Mouse (Mus musculus) CH12.LX (cell line): ENCODE results near the gene Crym. TPM values are rescaled to one million over a fixed set of nuclear protein-coding genes. Genes with fewer than 3 reads are reported as not detected.

Experiments
- DNase-seq: peaks from one replicate; pipeline ENCODE4 v3.0.0-alpha.2; 2013; ENCODE audit errors: extremely low read depth
- H3K27ac ChIP-seq: 2 replicates; pipeline ENCODE4 v1.5.1; 2012; ENCODE audit warnings: low read depth, mild to moderate bottlenecking, control low read depth, moderate library complexity; ENCODE audit not compliant: insufficient read depth
- H3K27me3 ChIP-seq: replicated peaks from 2 replicates; pipeline ENCODE3; 2012; ENCODE audit warnings: inconsistent platforms
- H3K36me3 ChIP-seq, 2 experiments: replicated peaks in 1 of 2; 2 replicates each; pipeline versions ENCODE3 to v1.6.1; 2012; ENCODE audit warnings: inconsistent platforms in 1 of 2, low read length in 1 of 2, mild to moderate bottlenecking in 1 of 2, mixed read lengths in 1 of 2, moderate library complexity in 1 of 2; ENCODE audit not compliant: control insufficient read depth in 1 of 2, insufficient read depth in 1 of 2
- H3K4me1 ChIP-seq, 2 experiments: 2 replicates each; pipeline ENCODE4 v1.6.1; 2012; ENCODE audit warnings: inconsistent platforms in 1 of 2, moderate library complexity in 1 of 2; ENCODE audit not compliant: insufficient read depth in 2 of 2, control insufficient read depth in 1 of 2
- H3K4me2 ChIP-seq: 2 replicates; pipeline ENCODE4 v1.6.1; 2012; ENCODE audit warnings: low read depth, mild to moderate bottlenecking, control low read depth; ENCODE audit not compliant: poor library complexity, insufficient read depth, severe bottlenecking
- H3K4me3 ChIP-seq, 3 experiments: fragments of 150-350 bp in 1 of 3; sonication (generic) in 1 of 3; replicated peaks in 1 of 3; 2 replicates each; pipeline versions ENCODE3 to v1.5.1; 2011 to 2012; ENCODE audit warnings: low read depth in 2 of 3, low read length in 2 of 3, mild to moderate bottlenecking in 2 of 3, moderate library complexity in 2 of 3, control low read depth in 1 of 3, improper control_type of control experiment in 1 of 3, inconsistent platforms in 1 of 3, mixed read lengths in 1 of 3; ENCODE audit not compliant: poor library complexity in 1 of 3
- H3K79me2 ChIP-seq: replicated peaks from 2 replicates; pipeline ENCODE4 v1.6.1; 2012; ENCODE audit warnings: mild to moderate bottlenecking, moderate library complexity; ENCODE audit not compliant: control insufficient read depth, poor library complexity, insufficient read depth, severe bottlenecking; ENCODE audit errors: extremely low read depth
- H3K9ac ChIP-seq: 2 replicates; pipeline ENCODE4 v1.6.1; 2012; ENCODE audit warnings: low read depth, mild to moderate bottlenecking, control low read depth, moderate library complexity; ENCODE audit not compliant: insufficient read depth
- H3K9me3 ChIP-seq: replicated peaks from 2 replicates; pipeline ENCODE3; 2012; ENCODE audit warnings: low read length, inconsistent platforms, mixed read lengths
- BHLHE40 ChIP-seq: IDR thresholded peaks from 2 replicates; pipeline ENCODE4 v1.6.1; 2011; ENCODE audit warnings: mild to moderate bottlenecking, low read depth, low read length, improper control_type of control experiment
- CTCF ChIP-seq, 2 experiments: IDR thresholded peaks in 1 of 2; conservative IDR thresholded peaks in 1 of 2; 2 replicates each; pipeline ENCODE4 v1.5.1; 2011 to 2012; ENCODE audit warnings: low read depth in 2 of 2, low read length in 2 of 2, improper control_type of control experiment in 1 of 2, inconsistent platforms in 1 of 2, mild to moderate bottlenecking in 1 of 2, moderate library complexity in 1 of 2
- ELF1 ChIP-seq: IDR thresholded peaks from 2 replicates; pipeline ENCODE4 v1.6.1; 2014; ENCODE audit warnings: low read depth, mild to moderate bottlenecking, inconsistent platforms, low read length, improper control_type of control experiment
- EP300 ChIP-seq: IDR thresholded peaks from 2 replicates; pipeline ENCODE4 v1.6.1; 2011; ENCODE audit warnings: low read length, improper control_type of control experiment
- ETS1 ChIP-seq: conservative IDR thresholded peaks from 2 replicates; pipeline ENCODE4 v1.6.1; 2012; ENCODE audit warnings: low read depth, mild to moderate bottlenecking, inconsistent platforms, low read length, improper control_type of control experiment, moderate library complexity
- GABPA ChIP-seq: IDR thresholded peaks from 2 replicates; pipeline ENCODE4 v1.6.1; 2012; ENCODE audit warnings: low read depth, low read length, improper control_type of control experiment, inconsistent platforms; ENCODE audit not compliant: insufficient replicate concordance
- HCFC1 ChIP-seq: IDR thresholded peaks from 2 replicates; pipeline ENCODE4 v1.6.1; 2012; ENCODE audit warnings: low read depth, mild to moderate bottlenecking, inconsistent platforms, low read length, improper control_type of control experiment
- IRF4 ChIP-seq: IDR thresholded peaks from 2 replicates; pipeline ENCODE4 v1.6.1; 2014; ENCODE audit warnings: low read depth, mild to moderate bottlenecking, inconsistent platforms, low read length, improper control_type of control experiment
- JUN ChIP-seq: IDR thresholded peaks from 2 replicates; pipeline ENCODE4 v1.6.1; 2011; ENCODE audit warnings: low read depth, mild to moderate bottlenecking, low read length, improper control_type of control experiment, moderate library complexity; ENCODE audit not compliant: insufficient read depth
- JUND ChIP-seq: conservative IDR thresholded peaks from 2 replicates; pipeline ENCODE4 v1.6.1; 2011; ENCODE audit warnings: low read depth, low read length, improper control_type of control experiment
- MAFK ChIP-seq: IDR thresholded peaks from 2 replicates; pipeline ENCODE4 v1.6.1; 2011; ENCODE audit warnings: low read length, improper control_type of control experiment; ENCODE audit not compliant: insufficient replicate concordance
- MEF2A ChIP-seq: IDR thresholded peaks from 2 replicates; pipeline ENCODE4 v1.6.1; 2014; ENCODE audit warnings: low read depth, mild to moderate bottlenecking, inconsistent platforms, low read length, improper control_type of control experiment, borderline replicate concordance
- MYC ChIP-seq: IDR thresholded peaks from 2 replicates; pipeline ENCODE4 v1.6.1; 2011; ENCODE audit warnings: low read depth, mild to moderate bottlenecking, improper control_type of control experiment, low read length
- NELFE ChIP-seq: IDR thresholded peaks from 2 replicates; pipeline ENCODE4 v1.6.1; 2011; ENCODE audit warnings: low read depth, low read length, improper control_type of control experiment
- POLR2A ChIP-seq: IDR thresholded peaks from 2 replicates; pipeline ENCODE4 v1.6.1; 2011; ENCODE audit warnings: low read depth, mild to moderate bottlenecking, improper control_type of control experiment, low read length
- POLR2AphosphoS2 ChIP-seq: IDR thresholded peaks from 2 replicates; pipeline ENCODE4 v1.6.1; 2011; ENCODE audit warnings: low read depth, low read length, improper control_type of control experiment
- RCOR1 ChIP-seq: conservative IDR thresholded peaks from 2 replicates; pipeline ENCODE4 v1.6.1; 2012; ENCODE audit warnings: low read depth, mild to moderate bottlenecking, inconsistent platforms, low read length, improper control_type of control experiment
- SMC3 ChIP-seq: IDR thresholded peaks from 2 replicates; pipeline ENCODE4 v1.6.1; 2011; ENCODE audit warnings: low read depth, low read length, improper control_type of control experiment
- TCF12 ChIP-seq: IDR thresholded peaks from 2 replicates; pipeline ENCODE4 v1.6.1; 2014; ENCODE audit warnings: low read depth, mild to moderate bottlenecking, inconsistent platforms, low read length, improper control_type of control experiment
- UBTF ChIP-seq: IDR thresholded peaks from 2 replicates; pipeline ENCODE4 v1.6.1; 2012; ENCODE audit warnings: low read depth, mild to moderate bottlenecking, inconsistent platforms, low read length, improper control_type of control experiment, moderate library complexity
- USF1 ChIP-seq: IDR thresholded peaks from 2 replicates; pipeline ENCODE4 v1.6.1; 2014; ENCODE audit warnings: low read depth, mild to moderate bottlenecking, inconsistent platforms, low read length, improper control_type of control experiment
- USF2 ChIP-seq: conservative IDR thresholded peaks from 2 replicates; pipeline ENCODE4 v1.6.1; 2011; ENCODE audit warnings: low read depth, low read length, improper control_type of control experiment
- ZMIZ1 ChIP-seq: IDR thresholded peaks from 2 replicates; pipeline ENCODE4 v1.6.1; 2012; ENCODE audit warnings: low read depth, mild to moderate bottlenecking, inconsistent platforms, low read length, improper control_type of control experiment
- ZNF384 ChIP-seq: IDR thresholded peaks from 2 replicates; pipeline ENCODE4 v1.6.1; 2012; ENCODE audit warnings: low read depth, low read length, improper control_type of control experiment, inconsistent platforms
- dilution Hi-C: fragments of 300-500 bp; cut with MboI; formaldehyde crosslinking; loops from 2 replicates; pipeline ENCODE4 v1.14.3; 2020; ENCODE audit warnings: low sequenced_read_pairs; ENCODE audit not compliant: extremely low pct_unique_long_range_greater_than_20kb, extremely low pct_ligation_motif_present
- in situ Hi-C: fragments of 300-500 bp; cut with MboI; formaldehyde crosslinking; loops from 3 replicates; pipeline ENCODE4 v1.14.3; 2019; ENCODE audit warnings: low sequenced_read_pairs, low pct_ligation_motif_present, low pct_unique_long_range_greater_than_20kb, mixed read lengths
- polyA plus RNA-seq: library from polyadenylated mRNA; unstranded; fragments of >175 nt; gene quantifications from 2 replicates; pipeline ENCODE4 v1.2.1, GENCODE M21; 2012; ENCODE audit warnings: low read depth; ENCODE audit not compliant: insufficient read length
- total RNA-seq, 2 experiments: library from RNA; depleted of rRNA; stranded (reverse); fragments of 300-350 nt in 1 of 2; fragments of >200 nt in 1 of 2; gene quantifications; 2 replicates each; pipeline ENCODE4 v1.2.3; 2012 to 2014

Gene Crym
- total and polyA plus RNA-seq, 3 experiments, result not detected

DNA sequence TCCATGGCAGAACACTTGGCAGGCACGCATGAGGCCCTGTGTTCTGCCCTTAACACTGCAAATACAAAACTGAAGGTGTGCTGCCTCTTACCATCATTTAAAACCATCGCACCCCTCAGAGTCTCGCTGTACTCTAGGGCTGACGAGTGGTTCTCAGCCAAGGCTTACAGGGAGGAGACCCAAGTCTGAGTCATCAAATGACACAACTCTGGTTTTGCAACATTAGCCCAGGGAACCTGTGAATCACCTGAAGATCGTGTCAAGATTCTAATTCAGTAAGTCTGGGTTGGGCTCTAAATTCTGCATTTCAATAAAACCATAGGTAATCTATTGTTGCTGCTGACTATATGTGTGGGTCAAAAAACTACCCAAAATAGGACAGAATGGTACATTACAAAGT lies 21.4 kb downstream of the Crym start:
- in situ Hi-C loops (no loop called here), dilution Hi-C loops (no loop called here)
- DNase-seq, result no peak
- Histone ChIP-seq H3K27me3 (peaks cover 2% of the 10 kb centered on the region), H3K9me3 (no peaks in the 10 kb centered on the region), H3K9ac (no peak overlapping the region), H3K36me3 (no peaks in the 10 kb centered on the region), H3K4me2 (no peak overlapping the region; the same call in 1 of the 2 replicates), H3K4me3 (no peak overlapping the region), H3K27ac (no peak overlapping the region), H3K79me2 (no peaks in the 10 kb centered on the region), H3K4me1 (no peaks in the 10 kb centered on the region)
- TF ChIP-seq ETS1 (no peak), ZNF384 (no peak), ELF1 (no peak), CTCF (conservative IDR thresholded peaks at IDR 0.05 in 1 of 2, IDR thresholded peaks at IDR 0.05 in 1 of 2; ENCODE audit: low read depth in 2 of 2, low read length in 2 of 2) (no peak), TCF12 (no peak)

DNA sequence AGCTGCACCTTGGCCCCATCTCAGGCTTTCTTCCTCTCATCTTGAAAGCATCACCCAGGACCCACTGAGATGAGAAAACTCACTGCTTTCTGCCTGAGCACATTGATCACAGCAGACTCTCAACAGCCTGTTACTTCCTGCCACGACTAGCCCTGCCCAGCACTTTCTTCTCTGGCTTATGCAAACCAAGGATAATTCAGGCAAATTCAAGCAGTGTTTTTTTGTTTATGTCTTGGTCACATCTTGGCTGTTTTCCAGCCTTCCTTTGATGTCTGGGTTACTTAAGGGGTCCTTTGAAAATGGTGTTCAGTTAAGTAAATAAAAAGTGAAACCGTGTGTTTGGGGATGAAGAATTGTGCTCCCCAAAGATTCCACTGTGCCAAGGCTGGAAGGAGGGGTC lies 23.0 kb downstream of the Crym start:
- in situ Hi-C loops, result no loop called here

DNA sequence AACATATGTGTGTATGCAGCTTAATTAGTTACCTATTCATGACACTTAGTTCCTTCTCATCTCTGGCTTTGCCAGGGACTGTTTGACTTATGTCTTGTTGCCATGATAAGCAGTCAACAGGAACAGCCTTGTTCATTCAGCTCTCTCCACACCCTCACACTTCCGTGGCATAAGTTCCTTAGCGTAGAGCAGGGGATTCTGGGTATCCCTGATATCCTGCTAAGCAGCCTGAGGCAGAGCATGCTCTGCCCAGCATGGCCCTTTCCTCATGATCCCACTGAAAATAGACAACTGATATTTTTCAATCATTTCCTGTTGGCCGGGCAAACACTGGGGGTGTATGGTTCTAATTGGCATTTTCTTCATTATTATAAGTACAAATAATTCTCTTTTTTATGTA lies 24.3 kb downstream of the Crym start:
- dilution Hi-C loops (no loop called here), in situ Hi-C loops (no loop called here)
- H3K4me1 ChIP-seq, result no peaks in the 10 kb centered on the region
- TF ChIP-seq JUN (no peak), UBTF (no peak)
- no peaks in the 10 kb centered on the region for H3K9me3 ChIP-seq
- H3K27ac ChIP-seq, result no peak overlapping the region
- H3K27me3 ChIP-seq, result peaks cover 2% of the 10 kb centered on the region
- H3K9ac ChIP-seq, result no peak overlapping the region
- no peak overlapping the region for H3K4me2 ChIP-seq
- DNase-seq, result no peak
- no peaks in the 10 kb centered on the region for H3K36me3 ChIP-seq
- H3K4me3 ChIP-seq, result no peak overlapping the region
- no peaks in the 10 kb centered on the region for H3K79me2 ChIP-seq

More for the DNA sequence above, 23.0 kb downstream of the Crym start:
- dilution Hi-C loops, result no loop called here
- no peaks in the 10 kb centered on the region for H3K36me3 ChIP-seq
- no peak overlapping the region for H3K4me2 ChIP-seq
- H3K27ac ChIP-seq, result no peak overlapping the region
- peaks cover 2% of the 10 kb centered on the region for H3K27me3 ChIP-seq
- no peaks in the 10 kb centered on the region for H3K9me3 ChIP-seq
- H3K4me1 ChIP-seq, result no peaks in the 10 kb centered on the region
- TF ChIP-seq ZNF384, result no peak
- no peak for TF ChIP-seq JUN
- TF ChIP-seq ZMIZ1, result no peak
- no peak for TF ChIP-seq JUND
- TF ChIP-seq EP300, result no peak
- no peak for TF ChIP-seq RCOR1
- TF ChIP-seq GABPA, result no peak
- no peak for TF ChIP-seq POLR2A
- no peak for TF ChIP-seq NELFE
- no peak for TF ChIP-seq MAFK
- no peak for TF ChIP-seq USF1
- no peak for TF ChIP-seq MEF2A
- no peak for TF ChIP-seq POLR2AphosphoS2
- TF ChIP-seq IRF4, result no peak
- no peak for TF ChIP-seq HCFC1
- no peak for TF ChIP-seq USF2
- no peak for TF ChIP-seq SMC3
- TF ChIP-seq MYC, result no peak
- TF ChIP-seq ETS1, result no peak
- no peak for TF ChIP-seq BHLHE40
- H3K4me3 ChIP-seq, result no peak overlapping the region
- no peak overlapping the region for H3K9ac ChIP-seq
- H3K79me2 ChIP-seq, result no peaks in the 10 kb centered on the region
- no peak for DNase-seq
